Mouse (Mus musculus) forebrain, embryonic 11.5 days (tissue): ENCODE measurements around the gene Tspan11. TPM values are rescaled to one million over a fixed set of nuclear protein-coding genes. Genes with fewer than 3 reads are reported as not detected.

Source experiments
- ATAC-seq: fragments of 200-750 bp; cut with Nextera tagmentation; replicated peaks from 2 replicates; pipeline ENCODE4 v1.8.0; 2017; ENCODE audit warnings: moderate TSS enrichment; ENCODE audit not compliant: low FRiP score
- DNase-seq: peaks from one replicate; pipeline ENCODE4 v3.0.0-alpha.2; 2017; ENCODE audit warnings: low spot score
- H3K27ac ChIP-seq: fragments of 300-500 bp; sonication (generic); 2 replicates; pipeline ENCODE4 v1.5.1; 2014; ENCODE audit warnings: low read depth, low read length
- H3K27me3 ChIP-seq: fragments of 300-500 bp; sonication (generic); 2 replicates; pipeline ENCODE4 v1.6.1; 2014; ENCODE audit warnings: mild to moderate bottlenecking, low read length, mixed read lengths; ENCODE audit not compliant: control insufficient read depth, insufficient read depth
- H3K36me3 ChIP-seq: fragments of 300-500 bp; sonication (generic); 2 replicates; pipeline ENCODE4 v1.6.1; 2014; ENCODE audit warnings: mild to moderate bottlenecking, low read length, moderate library complexity, mixed read lengths; ENCODE audit not compliant: control insufficient read depth, insufficient read depth
- H3K4me1 ChIP-seq: fragments of 300-500 bp; sonication (generic); replicated peaks from 2 replicates; pipeline ENCODE4 v1.6.1; 2014; ENCODE audit warnings: low read length, mixed read lengths; ENCODE audit not compliant: control insufficient read depth, insufficient read depth
- H3K4me2 ChIP-seq: fragments of 300-500 bp; sonication (generic); 2 replicates; pipeline ENCODE4 v1.6.1; 2014; ENCODE audit warnings: low read depth, mild to moderate bottlenecking, low read length, moderate library complexity, mixed read lengths; ENCODE audit not compliant: severe bottlenecking
- H3K4me3 ChIP-seq: fragments of 300-500 bp; sonication (generic); 2 replicates; pipeline ENCODE4 v1.5.1; 2014; ENCODE audit warnings: low read depth, low read length
- H3K9ac ChIP-seq: fragments of 300-500 bp; sonication (generic); 2 replicates; pipeline ENCODE4 v1.6.1; 2014; ENCODE audit warnings: low read length
- H3K9me3 ChIP-seq: fragments of 300-500 bp; sonication (generic); 2 replicates; pipeline ENCODE4 v1.6.1; 2016; ENCODE audit warnings: low read length, mixed read lengths; ENCODE audit not compliant: control insufficient read depth
- WGBS: fragments of 180-500 bp; shearing (Covaris S2); extraction: QIAGEN DNeasy Blood & Tissue Kit; methylation state at CpG from one replicate; pipeline ENCODE4 v1.1.7; 2014; 5-methylcytosine and 5-hydroxymethylcytosine counted together
- polyA plus RNA-seq: library from polyadenylated mRNA; unstranded; fragments of >200 nt; fragmentation: Nextera tagmentation; extraction: Ambion mirVana; gene quantifications from 2 replicates; pipeline ENCODE4 v1.2.1, GENCODE M21; 2014

The Tspan11 gene
- 6.4 and 9.7 TPM in 2 replicates for polyA plus RNA-seq

DNA sequence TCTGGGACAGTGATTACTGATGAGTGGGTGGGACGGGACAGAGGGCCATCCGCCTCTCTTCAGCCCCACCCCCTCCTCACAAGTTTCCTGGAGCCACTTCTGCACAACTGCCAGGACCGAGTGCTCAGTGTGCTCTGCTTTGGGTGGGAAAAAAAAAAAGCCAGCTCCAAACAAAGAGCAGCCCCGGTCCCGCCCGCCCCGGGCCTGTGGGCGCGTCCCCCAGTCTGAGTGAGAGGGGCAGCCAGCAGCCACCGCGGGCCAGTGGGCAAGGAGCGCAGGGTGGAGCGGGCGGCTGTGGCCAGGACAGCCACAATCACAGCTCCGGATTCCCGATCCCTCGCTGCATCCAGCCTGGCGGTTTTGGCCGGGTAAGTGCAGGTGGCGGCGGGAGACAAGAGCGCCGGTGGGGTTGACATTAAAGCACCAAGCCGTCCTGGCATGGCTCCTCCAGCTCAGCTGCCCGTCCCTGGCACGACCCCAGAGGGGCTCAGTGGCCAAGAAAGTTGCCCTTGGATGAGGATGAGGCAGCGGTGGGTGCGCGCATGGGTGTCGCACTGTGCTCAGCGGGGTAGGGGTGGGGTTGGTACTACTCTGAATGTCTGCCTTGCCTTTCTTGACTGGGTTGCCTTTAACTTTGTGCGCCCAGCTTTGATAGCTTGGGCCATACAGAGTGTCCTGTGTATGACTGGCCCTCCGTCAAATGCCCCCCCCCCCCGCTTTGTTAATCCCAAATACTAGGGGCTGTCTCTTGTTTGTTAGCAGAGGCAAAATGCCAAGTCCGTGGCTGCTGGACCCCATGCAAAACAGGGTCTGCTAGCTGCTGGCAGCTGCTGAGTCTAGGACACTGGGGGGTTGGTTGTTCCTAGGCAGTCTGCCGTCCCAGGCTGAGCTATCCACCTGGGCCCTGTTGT is at the start of gene Tspan11:
Tspan11 (plus strand) TSS at position 79 of the 911 bp plus-strand sequence.
- peak; percentile 75 for ATAC-seq
- Histone ChIP-seq H3K4me1 (0 out of 2 replicates have a peak, but pooled peaks cover 8% of the 10 kb centered on the region), H3K4me2 (peak within 1 kb of the TSS; percentile 88), H3K4me3 (peak within 1 kb of the TSS; percentile 45), H3K9me3 (no peaks in the 10 kb centered on the region), H3K36me3 (no peaks in the 10 kb centered on the region), H3K27me3 (no peaks in the 10 kb centered on the region), H3K27ac (no peak within 1 kb of the TSS), H3K9ac (peak within 1 kb of the TSS; percentile 77)
- DNase-seq = peak; percentile 77
- WGBS = under 1% methylated on average over 36 of the region's 36 CpGs

DNA sequence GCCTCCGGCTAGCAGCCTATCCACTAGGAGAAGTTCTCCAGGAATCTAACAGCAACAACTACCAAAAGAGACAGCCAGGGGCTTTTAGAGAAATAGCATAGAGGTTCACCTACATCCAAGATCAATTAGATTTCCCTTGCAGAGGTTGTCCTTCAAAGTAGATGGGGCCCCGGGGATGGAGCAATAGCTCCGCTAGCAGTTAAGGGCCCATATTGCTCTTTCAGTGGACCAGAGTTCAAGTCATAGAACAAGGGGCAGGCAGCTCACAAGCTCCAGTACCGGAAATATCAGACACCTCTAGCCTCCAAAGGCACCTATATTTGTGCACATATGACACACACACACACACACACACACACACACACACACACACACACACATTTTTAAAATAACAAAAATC is 49.5 kb upstream of the Tspan11 start:
- Histone ChIP-seq H3K4me1 (no peaks in the 10 kb centered on the region), H3K9ac (no peak overlapping the region), H3K36me3 (no peaks in the 10 kb centered on the region), H3K9me3 (no peaks in the 10 kb centered on the region), H3K27me3 (no peaks in the 10 kb centered on the region), H3K27ac (no peak overlapping the region), H3K4me3 (no peak overlapping the region), H3K4me2 (no peak overlapping the region)
- ATAC-seq = no peak
- DNase-seq = no peak
- 92% methylated on average over 4 of the region's 4 CpGs for WGBS

DNA sequence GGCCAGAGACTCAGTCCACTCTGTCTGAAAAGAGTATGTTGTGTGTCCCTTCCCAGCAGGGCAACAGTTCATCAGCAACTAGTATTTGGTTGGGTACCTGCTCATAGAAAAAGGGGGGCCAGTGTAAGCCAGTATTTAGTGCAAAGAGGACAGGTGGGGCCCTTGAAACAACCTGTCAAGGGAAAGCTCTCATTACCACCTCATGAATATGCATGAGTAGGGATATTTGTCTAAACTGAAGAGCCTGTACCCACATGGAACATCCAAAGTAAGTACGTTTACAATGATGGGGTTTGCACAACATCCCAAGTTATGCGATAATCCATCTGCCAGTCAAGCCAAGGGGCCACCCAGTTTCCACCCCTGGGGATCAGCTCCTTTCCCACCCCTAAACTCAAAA is 47.9 kb upstream of the Tspan11 start:
- 74% methylated on average over 2 of the region's 2 CpGs for WGBS

DNA sequence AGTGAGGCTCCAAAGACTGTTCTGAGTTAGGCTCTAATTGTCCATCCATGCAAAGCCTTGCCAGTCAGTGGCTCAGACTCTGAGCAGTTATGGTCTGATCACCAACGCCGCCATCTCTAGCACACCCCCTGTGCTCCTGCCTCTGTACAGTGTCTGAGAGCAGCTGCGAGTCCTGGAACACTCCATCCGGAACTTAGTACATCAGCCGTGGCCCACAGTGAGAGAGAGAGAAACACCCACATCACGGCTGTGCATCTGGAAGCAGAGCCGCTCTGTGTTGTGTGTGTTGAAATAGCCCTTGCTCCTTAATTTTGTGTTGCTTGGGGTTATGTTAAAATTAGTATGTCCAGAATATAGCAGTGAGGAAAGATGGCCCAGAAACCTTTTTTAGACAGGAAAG is 47.2 kb upstream of the Tspan11 start:
- WGBS = 83% methylated on average over 7 of the region's 7 CpGs

More for the DNA sequence above, 47.9 kb upstream of the Tspan11 start:
- Histone ChIP-seq H3K27ac (no peak overlapping the region), H3K4me1 (no peaks in the 10 kb centered on the region), H3K4me3 (no peak overlapping the region), H3K9me3 (no peaks in the 10 kb centered on the region), H3K36me3 (no peaks in the 10 kb centered on the region), H3K27me3 (no peaks in the 10 kb centered on the region), H3K4me2 (no peak overlapping the region), H3K9ac (no peak overlapping the region)
- DNase-seq (no peak), ATAC-seq (no peak)

DNA sequence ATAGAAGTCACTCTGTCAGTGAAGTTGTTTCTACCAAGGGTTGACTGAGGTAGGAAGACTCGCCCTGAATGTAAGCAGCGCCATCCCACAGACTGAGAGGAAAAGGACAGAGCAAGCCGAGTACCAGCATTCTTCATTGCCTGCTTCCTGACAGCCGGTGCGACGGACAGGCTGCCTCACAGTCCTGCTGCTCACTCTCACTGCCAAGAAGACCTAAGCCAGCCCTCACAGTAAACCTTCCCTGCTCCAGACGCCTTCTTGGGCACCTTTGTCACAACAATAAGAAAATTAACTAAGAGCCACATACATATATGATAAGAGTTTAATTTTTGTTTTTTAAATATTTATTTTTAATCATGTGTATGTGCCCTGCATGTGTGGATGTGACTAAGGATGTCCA is 46.1 kb upstream of the Tspan11 start:
- ATAC-seq (no peak), DNase-seq (no peak)
- Histone ChIP-seq H3K27me3 (no peaks in the 10 kb centered on the region), H3K9me3 (no peaks in the 10 kb centered on the region), H3K4me3 (no peak overlapping the region), H3K9ac (no peak overlapping the region), H3K36me3 (no peaks in the 10 kb centered on the region), H3K4me1 (no peaks in the 10 kb centered on the region), H3K4me2 (no peak overlapping the region), H3K27ac (no peak overlapping the region)
- 85% methylated on average over 7 of the region's 7 CpGs for WGBS

More for the DNA sequence above, 47.2 kb upstream of the Tspan11 start:
- no peak for DNase-seq
- Histone ChIP-seq H3K4me3 (no peak overlapping the region), H3K27me3 (no peaks in the 10 kb centered on the region), H3K27ac (no peak overlapping the region), H3K9ac (no peak overlapping the region), H3K36me3 (no peaks in the 10 kb centered on the region), H3K4me2 (no peak overlapping the region), H3K4me1 (no peaks in the 10 kb centered on the region), H3K9me3 (no peaks in the 10 kb centered on the region)
- ATAC-seq = no peak

DNA sequence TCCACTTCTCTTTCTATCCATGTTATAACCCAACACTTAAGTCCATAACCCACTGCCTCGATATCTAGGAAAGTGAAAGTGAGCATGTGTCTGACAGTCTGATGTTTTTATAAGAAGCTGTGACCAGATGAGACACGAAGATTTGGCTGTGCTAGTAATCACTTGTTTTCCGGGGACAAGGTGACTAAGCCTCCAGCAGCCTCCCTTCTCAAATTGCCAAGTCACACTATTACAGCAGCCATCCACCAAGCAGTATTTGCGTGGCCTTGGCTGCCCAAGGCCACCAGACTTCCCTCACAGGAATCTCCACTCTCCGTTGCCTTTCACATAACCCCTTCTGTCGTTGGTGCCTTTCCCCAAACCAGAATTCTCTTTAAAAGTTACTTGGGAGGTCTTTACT is 40.9 kb upstream of the Tspan11 start:
- ATAC-seq (no peak), DNase-seq (no peak)
- Histone ChIP-seq H3K9me3 (no peaks in the 10 kb centered on the region), H3K9ac (no peak overlapping the region), H3K4me3 (no peak overlapping the region), H3K36me3 (no peaks in the 10 kb centered on the region), H3K27me3 (no peaks in the 10 kb centered on the region), H3K4me1 (no peaks in the 10 kb centered on the region), H3K4me2 (no peak overlapping the region), H3K27ac (no peak overlapping the region)
- WGBS = 91% methylated on average over 6 of the region's 6 CpGs

DNA sequence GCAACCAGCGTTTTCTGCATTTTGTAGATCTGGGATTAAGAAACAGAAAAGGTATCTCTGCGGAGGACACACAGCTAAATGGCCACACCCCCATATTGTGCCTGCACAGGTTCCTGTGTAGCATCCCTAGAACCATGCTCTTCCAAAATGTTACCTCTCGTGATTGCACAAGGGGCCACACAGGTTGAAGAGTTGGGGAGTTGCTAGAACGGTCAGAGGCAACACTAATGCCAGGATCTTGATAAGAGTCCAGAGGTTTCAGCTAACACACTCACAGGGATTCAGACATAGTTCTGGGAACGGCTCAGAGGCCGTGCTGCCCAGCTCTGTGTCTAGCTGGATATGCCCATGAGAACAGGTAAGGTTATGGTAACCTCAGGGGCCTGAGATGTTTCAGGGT is 37.9 kb upstream of the Tspan11 start:
- no peaks in the 10 kb centered on the region for H3K27me3 ChIP-seq
- 86% methylated on average over 6 of the region's 6 CpGs for WGBS
- H3K4me1 ChIP-seq = peaks cover 6% of the 10 kb centered on the region
- no peaks in the 10 kb centered on the region for H3K9me3 ChIP-seq
- H3K4me3 ChIP-seq = no peak overlapping the region
- H3K27ac ChIP-seq = no peak overlapping the region
- no peak overlapping the region for H3K4me2 ChIP-seq
- ATAC-seq = no peak
- no peak overlapping the region for H3K9ac ChIP-seq
- DNase-seq = no peak
- no peaks in the 10 kb centered on the region for H3K36me3 ChIP-seq

DNA sequence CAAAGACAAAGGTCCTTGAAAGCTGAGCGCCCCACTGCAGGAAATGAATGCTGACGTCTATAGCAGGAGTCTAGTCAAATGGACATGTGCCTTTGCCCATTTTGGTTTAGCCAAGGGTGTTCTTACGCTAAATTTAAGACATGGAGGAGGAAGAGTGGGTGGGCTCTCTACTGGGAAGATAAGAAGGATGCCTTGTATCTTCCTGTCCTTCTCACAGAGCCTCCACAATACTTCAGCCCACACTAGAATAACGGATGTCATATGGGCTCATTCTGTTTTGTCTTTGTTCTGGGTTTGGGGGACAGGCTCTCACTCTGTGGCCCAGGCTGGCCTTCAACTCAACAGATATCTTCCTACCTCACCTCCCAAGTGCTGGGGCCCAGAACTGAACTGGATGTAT is 35.8 kb upstream of the Tspan11 start:
- H3K4me3 ChIP-seq = no peak overlapping the region
- H3K4me1 ChIP-seq = peaks cover 12% of the 10 kb centered on the region
- no peaks in the 10 kb centered on the region for H3K27me3 ChIP-seq
- no peak overlapping the region for H3K27ac ChIP-seq
- H3K36me3 ChIP-seq = no peaks in the 10 kb centered on the region
- no peak overlapping the region for H3K9ac ChIP-seq
- no peaks in the 10 kb centered on the region for H3K9me3 ChIP-seq
- ATAC-seq (no peak), DNase-seq (no peak)
- no peak overlapping the region for H3K4me2 ChIP-seq
- WGBS = 86% methylated on average over 4 of the region's 4 CpGs

DNA sequence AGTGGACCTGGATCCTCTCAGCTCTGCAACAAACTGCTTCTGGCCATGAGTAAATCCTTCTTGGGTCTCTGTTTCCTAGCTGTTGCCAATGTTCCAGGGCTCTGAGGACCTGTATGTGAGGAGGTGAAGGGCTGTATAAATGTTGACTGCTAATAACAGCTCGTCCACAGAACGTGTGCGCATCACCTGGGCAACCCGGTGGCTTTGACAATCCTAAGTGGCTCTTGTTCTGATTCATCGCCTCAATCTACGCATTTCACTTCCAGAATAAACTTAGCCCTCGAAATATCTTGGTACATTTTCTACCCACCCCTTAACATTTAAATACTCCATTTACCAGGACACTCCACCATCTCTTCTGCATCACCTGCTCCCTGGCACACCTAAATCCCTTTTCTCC is 34.1 kb upstream of the Tspan11 start:
- DNase-seq = no peak
- 96% methylated on average over 7 of the region's 7 CpGs for WGBS
- Histone ChIP-seq H3K9ac (no peak overlapping the region), H3K4me2 (no peak overlapping the region), H3K4me3 (no peak overlapping the region), H3K9me3 (no peaks in the 10 kb centered on the region), H3K36me3 (no peaks in the 10 kb centered on the region), H3K27me3 (no peaks in the 10 kb centered on the region), H3K27ac (no peak overlapping the region), H3K4me1 (peaks cover 12% of the 10 kb centered on the region)
- ATAC-seq = no peak
